Mouse (Mus musculus): ENCODE measurements around the gene Gm12666. TPM values are rescaled to one million over a fixed set of nuclear protein-coding genes. Genes with fewer than 3 reads are reported as not detected.
"Not testable (repeated sequence)": the region's sequence is repeated elsewhere in the genome, so short reads cannot be mapped to it uniquely, and the experiment has no call there.

Gene Gm12666
- polyA plus RNA-seq (2012) = not detected in 2 replicates

DNA sequence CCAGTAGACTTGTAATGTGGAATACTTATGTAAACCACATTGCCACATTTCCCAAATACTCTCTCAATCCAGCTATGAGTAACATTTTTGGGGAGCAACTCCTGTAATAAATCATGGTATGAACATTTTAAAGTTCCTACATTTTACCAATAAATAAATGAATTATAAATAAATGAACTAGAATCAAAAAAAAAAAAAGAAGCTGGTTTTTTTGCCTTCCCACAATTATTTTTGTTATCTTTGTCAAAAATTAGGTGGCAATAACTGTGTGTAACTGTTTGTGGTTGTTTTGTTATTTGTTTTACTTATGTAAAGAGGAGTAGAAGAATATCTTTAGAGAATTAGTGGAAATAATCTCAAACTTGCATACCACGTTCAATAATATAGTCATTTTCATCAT lies at the start of gene Gm12666:
Gm12666 (minus strand) TSS at position 101 of the 400 bp plus-strand sequence.
- H3K27me3 ChIP-seq (ENCODE audit: control insufficient read depth); H3K4me3 ChIP-seq (replicated peaks); H3K4me1 ChIP-seq (ENCODE audit: control insufficient read depth); H3K9me3 ChIP-seq (ENCODE audit: control insufficient read depth, low read length); H3K36me3 ChIP-seq (ENCODE audit: control insufficient read depth): not testable (repeated sequence)

DNA sequence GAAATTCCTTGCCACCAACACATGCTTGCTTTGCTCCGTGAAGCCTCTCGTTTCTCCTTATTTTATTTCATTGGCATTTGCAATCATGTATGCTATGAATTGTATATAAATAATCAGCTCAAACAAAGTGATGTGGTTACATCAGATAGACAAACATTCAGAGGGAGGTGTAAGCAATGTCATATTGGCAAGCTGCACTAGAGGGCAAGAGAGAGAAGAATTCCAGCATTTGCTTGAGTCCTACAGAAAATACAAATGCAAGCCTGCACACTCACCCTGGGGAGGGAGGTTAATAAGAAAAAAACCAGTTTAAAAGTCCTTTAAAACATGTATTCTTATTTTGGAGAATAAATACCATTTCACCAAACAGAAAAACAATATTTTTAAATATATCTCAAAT lies 34.8 kb upstream of the Gm12666 start:
- no peak overlapping the region for H3K4me3 ChIP-seq (replicated peaks)
- no peaks in the 10 kb centered on the region for H3K36me3 ChIP-seq (ENCODE audit: control insufficient read depth)
- H3K27me3 ChIP-seq (ENCODE audit: control insufficient read depth) = no peaks in the 10 kb centered on the region
- H3K4me1 ChIP-seq (ENCODE audit: control insufficient read depth) = no peaks in the 10 kb centered on the region
- no peak for TF ChIP-seq GATA1 (IDR thresholded peaks at IDR 0.05; ENCODE audit: low read length)
- no peak for TF ChIP-seq TAL1 (IDR thresholded peaks at IDR 0.05; ENCODE audit: low read length)
- H3K9me3 ChIP-seq (ENCODE audit: control insufficient read depth, low read length) = no peaks in the 10 kb centered on the region

DNA sequence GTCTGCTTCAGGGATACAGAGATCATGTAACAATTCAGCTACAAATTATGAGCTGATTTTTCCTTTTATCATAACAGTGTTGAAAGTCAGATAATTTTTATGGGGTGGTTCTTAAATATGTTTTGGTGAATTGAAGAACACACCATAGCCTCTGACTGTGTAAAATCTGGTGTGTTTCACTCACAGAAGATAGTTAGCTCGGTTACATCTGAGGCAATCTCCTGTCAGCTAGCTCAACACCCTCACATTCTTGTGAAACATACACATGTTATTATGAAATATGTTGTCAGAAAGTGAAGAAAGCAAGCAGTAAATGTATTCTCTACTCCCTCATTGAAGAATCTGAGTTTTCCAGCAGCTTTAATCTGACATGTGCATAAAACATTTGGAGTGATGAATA lies 24.7 kb upstream of the Gm12666 start:
- Histone ChIP-seq H3K4me3 (replicated peaks) (no peak overlapping the region), H3K9me3 (ENCODE audit: control insufficient read depth, low read length) (no peaks in the 10 kb centered on the region), H3K4me1 (ENCODE audit: control insufficient read depth) (no peaks in the 10 kb centered on the region), H3K27me3 (ENCODE audit: control insufficient read depth) (no peaks in the 10 kb centered on the region), H3K36me3 (ENCODE audit: control insufficient read depth) (no peaks in the 10 kb centered on the region)
- TF ChIP-seq TAL1 (IDR thresholded peaks at IDR 0.05; ENCODE audit: low read length) (no peak), GATA1 (IDR thresholded peaks at IDR 0.05; ENCODE audit: low read length) (no peak)

DNA sequence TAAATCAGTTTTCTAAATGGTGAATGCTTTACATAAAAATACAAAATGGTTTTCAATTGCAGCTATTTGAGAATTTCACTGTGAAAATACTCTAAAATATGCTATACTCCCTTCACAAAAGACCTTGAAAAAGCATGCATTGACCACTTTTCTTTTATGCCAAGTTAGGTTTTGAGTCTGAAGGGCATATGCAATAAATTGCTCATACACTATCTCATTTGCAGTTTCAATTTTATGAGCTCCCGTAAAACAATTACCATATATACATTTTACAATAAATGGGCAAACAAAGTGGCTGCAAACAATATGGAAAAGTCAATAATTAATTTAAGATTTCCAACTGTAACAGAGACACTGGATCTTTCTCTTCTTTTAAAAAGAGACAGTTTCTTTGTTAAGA lies 38.9 kb downstream of the Gm12666 start:
- Histone ChIP-seq H3K36me3 (ENCODE audit: control insufficient read depth) (no peaks in the 10 kb centered on the region), H3K9me3 (ENCODE audit: control insufficient read depth, low read length) (no peaks in the 10 kb centered on the region; the same call in 1 of the 2 replicates), H3K4me3 (replicated peaks) (no peak overlapping the region), H3K4me1 (ENCODE audit: control insufficient read depth) (no peaks in the 10 kb centered on the region), H3K27me3 (ENCODE audit: control insufficient read depth) (no peaks in the 10 kb centered on the region)
- TF ChIP-seq TAL1 (IDR thresholded peaks at IDR 0.05; ENCODE audit: low read length) (no peak), GATA1 (IDR thresholded peaks at IDR 0.05; ENCODE audit: low read length) (no peak)

DNA sequence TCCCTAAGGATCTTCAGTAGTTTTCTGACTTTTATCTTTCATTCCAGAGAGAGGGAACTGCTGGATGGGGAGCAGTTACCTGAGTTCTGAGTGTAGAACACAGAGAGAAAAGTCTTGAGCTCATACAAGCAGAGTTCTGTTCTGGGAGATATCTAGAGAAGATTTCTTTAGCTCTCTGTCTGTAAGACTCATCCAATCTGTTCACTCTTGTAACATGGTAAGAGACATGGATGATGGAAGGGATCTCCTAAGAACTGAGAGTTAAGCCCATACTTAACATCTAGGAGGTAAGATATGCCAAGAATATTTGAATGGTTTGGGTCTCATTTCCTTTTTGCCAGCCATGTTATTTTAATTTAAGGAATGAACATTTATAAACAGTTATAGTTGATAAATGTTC lies 44.4 kb downstream of the Gm12666 start, which contains the start of gene Izumo3:
Izumo3 (minus strand) TSS at position 101 of the 400 bp plus-strand sequence.
- Histone ChIP-seq H3K36me3 (ENCODE audit: control insufficient read depth) (no peaks in the 10 kb centered on the region), H3K4me3 (replicated peaks) (no peak within 1 kb of the TSS), H3K4me1 (ENCODE audit: control insufficient read depth) (no peaks in the 10 kb centered on the region), H3K9me3 (ENCODE audit: control insufficient read depth, low read length) (no peaks in the 10 kb centered on the region), H3K27me3 (ENCODE audit: control insufficient read depth) (no peaks in the 10 kb centered on the region)
- TF ChIP-seq GATA1 (IDR thresholded peaks at IDR 0.05; ENCODE audit: low read length) (no peak), TAL1 (IDR thresholded peaks at IDR 0.05; ENCODE audit: low read length) (no peak)

Other genes starting within 250 kb of the Gm12666 start
- gene Izumo3, start 44.5 kb downstream of the Gm12666 start, polyA plus RNA-seq (2012) = not detected in 2 replicates

Data from erythroblast, embryonic 14.5 days (primary cell).